In the genomic region with DNA sequence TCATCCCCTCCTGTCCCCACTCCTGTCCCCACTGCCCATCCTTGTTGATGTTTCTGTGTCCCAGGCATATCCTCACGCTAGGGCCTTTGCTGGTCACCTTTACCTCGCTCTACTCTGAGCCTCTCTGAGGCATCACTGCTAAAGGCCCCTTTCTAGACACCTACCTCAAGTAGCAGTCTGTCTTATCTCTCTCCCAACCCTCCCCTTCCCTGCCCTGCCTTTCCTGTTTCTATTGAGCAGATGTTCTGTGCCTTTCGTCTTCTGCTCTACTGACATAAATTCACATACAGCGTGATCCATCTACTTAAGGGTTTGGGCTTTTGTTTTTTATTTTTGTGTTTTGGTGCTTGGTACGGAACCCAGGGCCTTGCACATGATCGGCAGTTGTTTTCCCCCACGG, we compare ENCODE assay signal across 11 mouse cellular contexts. TPM values are rescaled to one million over a fixed set of nuclear protein-coding genes. Genes with fewer than 3 reads are reported as not detected.
DNase-seq lines count a peak whose midpoint lies in the region; ATAC-seq and TF ChIP-seq lines count a peak whose summit lies in the region.
"Had no signal": no experiment of that assay in that cellular context is flagged by ENCODE, and none has a peak within 500 bp of the region (broad histone marks: within the 10 kb centered on the region; RNA-seq: fewer than 3 reads in every experiment).

No protein-coding gene starts in this region.

- H3K9me3 ChIP-seq in kidney, postnatal 0 days (replicated peaks; ENCODE audit: low read length), result no peaks in the 10 kb centered on the region
- no peaks in the 10 kb centered on the region for H3K9me3 ChIP-seq in embryonic facial prominence, embryonic 11.5 days (replicated peaks; ENCODE audit: control insufficient read depth, low read length)
- H3K9me3 ChIP-seq in hindbrain, embryonic 10.5 days, result no peaks in the 10 kb centered on the region
- no peaks in the 10 kb centered on the region for H3K9me3 ChIP-seq in neural tube, embryonic 15.5 days (replicated peaks)
- H3K9me3 ChIP-seq: liver, embryonic 13.5 days had no signal

- no peak for TF ChIP-seq CTCF in kidney, postnatal 0 days (IDR thresholded peaks at IDR 0.05; ENCODE audit: low read depth)

- no peaks in the 10 kb centered on the region for H3K27me3 ChIP-seq in kidney, postnatal 0 days (ENCODE audit: insufficient read depth, low read length)
- H3K27me3 ChIP-seq in embryonic facial prominence, embryonic 11.5 days (ENCODE audit: control insufficient read depth, insufficient read depth, low read length), result no peaks in the 10 kb centered on the region
- H3K27me3 ChIP-seq in hindbrain, embryonic 10.5 days (ENCODE audit: insufficient read depth, poor library complexity, severe bottlenecking), result no peaks in the 10 kb centered on the region
- H3K27me3 ChIP-seq in neural tube, embryonic 15.5 days (replicated peaks), result no peaks in the 10 kb centered on the region
- H3K27me3 ChIP-seq: liver, embryonic 13.5 days had no signal

- no peak for DNase-seq in kidney, postnatal 0 days (ENCODE audit: low spot score)
- no peak for DNase-seq in kidney, adult 9 months
- no peak for DNase-seq in embryonic facial prominence, embryonic 11.5 days (ENCODE audit: low spot score)
- DNase-seq in hindbrain, embryonic 10.5 days (ENCODE audit: low spot score), result no peak
- no peak for DNase-seq in MN1 (ENCODE audit: low spot score)
- DNase-seq in layer of hippocampus, postnatal 25 days (ENCODE audit: extremely low spot score in 1 of 2, low spot score in 1 of 2), result no peak
- DNase-seq: adrenal gland, postnatal 14 days; cerebellum, postnatal 14 days; layer of hippocampus, adult 9-11 months; liver, embryonic 13.5 days had no signal

- no peak overlapping the region for H3K4me3 ChIP-seq in kidney, postnatal 0 days (replicated peaks; ENCODE audit: low read depth, low read length)
- H3K4me3 ChIP-seq in embryonic facial prominence, embryonic 11.5 days (ENCODE audit: low read depth, low read length), result no peak overlapping the region
- no peak overlapping the region for H3K4me3 ChIP-seq in hindbrain, embryonic 10.5 days
- no peak overlapping the region for H3K4me3 ChIP-seq in neural tube, embryonic 15.5 days (replicated peaks)
- H3K4me3 ChIP-seq: liver, embryonic 13.5 days had no signal

- H3K4me2 ChIP-seq in kidney, postnatal 0 days (ENCODE audit: low read length), result no peak overlapping the region
- no peak overlapping the region; the same call in 1 of the 2 replicates for H3K4me2 ChIP-seq in embryonic facial prominence, embryonic 11.5 days (ENCODE audit: low read depth, low read length)
- H3K4me2 ChIP-seq in neural tube, embryonic 15.5 days, result no peak overlapping the region
- H3K4me2 ChIP-seq: liver, embryonic 13.5 days had no signal

- no peak for ATAC-seq in kidney, postnatal 0 days (replicated peaks; ENCODE audit: low FRiP score, low read depth)
- ATAC-seq in embryonic facial prominence, embryonic 11.5 days (replicated peaks; ENCODE audit: insufficient number of reproducible peaks, low FRiP score, low TSS enrichment, low read depth), result no peak
- no peak for ATAC-seq in neural tube, embryonic 15.5 days (ENCODE audit: low FRiP score)

- H3K27ac ChIP-seq in kidney, postnatal 0 days, result no peak overlapping the region; the same call in 1 of the 2 replicates
- H3K27ac ChIP-seq in embryonic facial prominence, embryonic 11.5 days (replicated peaks; ENCODE audit: low read depth, low read length), result peak overlapping the region; percentile 41; the same call in 1 of the 2 replicates
- peak overlapping the region; percentile 90 for H3K27ac ChIP-seq in hindbrain, embryonic 10.5 days
- peak overlapping the region; percentile 28; the same call in 1 of the 2 replicates for H3K27ac ChIP-seq in neural tube, embryonic 15.5 days (replicated peaks)
- H3K27ac ChIP-seq: liver, embryonic 13.5 days had no signal

- 78% methylated on average over 7 of the region's 7 CpGs for WGBS in kidney, postnatal 0 days
- 74% methylated on average over 7 of the region's 7 CpGs for WGBS in embryonic facial prominence, embryonic 11.5 days
- 83% methylated on average over 7 of the region's 7 CpGs for WGBS in hindbrain, embryonic 10.5 days
- WGBS in neural tube, embryonic 15.5 days, result 70% methylated on average over 7 of the region's 7 CpGs

- peak overlapping the region; percentile 10; the same call in 1 of the 2 replicates for H3K9ac ChIP-seq in kidney, postnatal 0 days (ENCODE audit: low read depth, low read length)
- H3K9ac ChIP-seq in embryonic facial prominence, embryonic 11.5 days (replicated peaks; ENCODE audit: low read length), result no peak overlapping the region
- H3K9ac ChIP-seq in neural tube, embryonic 15.5 days (replicated peaks), result no peak overlapping the region
- H3K9ac ChIP-seq: liver, embryonic 13.5 days had no signal

- no peaks in the 10 kb centered on the region for H3K4me1 ChIP-seq in kidney, postnatal 0 days (replicated peaks; ENCODE audit: insufficient read depth, low read length)
- no peaks in the 10 kb centered on the region for H3K4me1 ChIP-seq in embryonic facial prominence, embryonic 11.5 days (ENCODE audit: control insufficient read depth, insufficient read depth, low read length)
- H3K4me1 ChIP-seq in hindbrain, embryonic 10.5 days (replicated peaks), result peaks cover 71% of the 10 kb centered on the region
- peaks cover 34% of the 10 kb centered on the region for H3K4me1 ChIP-seq in neural tube, embryonic 15.5 days

- H3K36me3 ChIP-seq in kidney, postnatal 0 days (ENCODE audit: insufficient read depth, low read length), result peaks cover 11% of the 10 kb centered on the region; the same call in 1 of the 2 replicates
- H3K36me3 ChIP-seq in embryonic facial prominence, embryonic 11.5 days (replicated peaks; ENCODE audit: control insufficient read depth, insufficient read depth, low read depth, low read length), result no peaks in the 10 kb centered on the region
- H3K36me3 ChIP-seq in hindbrain, embryonic 10.5 days, result peaks cover 18% of the 10 kb centered on the region
- H3K36me3 ChIP-seq in neural tube, embryonic 15.5 days, result no peaks in the 10 kb centered on the region
- H3K36me3 ChIP-seq: liver, embryonic 13.5 days had no signal

RNA-seq across cellular contexts. Expression of gene Dpm2, which starts 14.6 kb away (rescaled TPM):
- 105 and 110 TPM in 2 replicates for polyA plus RNA-seq in kidney, postnatal 0 days (2015; fragmentation: Nextera tagmentation; extraction: Ambion mirVana)
- polyA plus RNA-seq in embryonic facial prominence, embryonic 11.5 days (2014; fragmentation: Nextera tagmentation; extraction: Ambion mirVana), result 97.1 and 100 TPM in 2 replicates
- 116 and 131 TPM in 2 replicates for polyA plus RNA-seq in hindbrain, embryonic 10.5 days (2016; fragmentation: Nextera tagmentation; extraction: Ambion mirVana)
- polyA plus RNA-seq in neural tube, embryonic 15.5 days (2015; fragmentation: Nextera tagmentation; extraction: Ambion mirVana), result 141 and 147 TPM in 2 replicates
- total RNA-seq in layer of hippocampus, postnatal 25 days (2021), result 10 to 100 TPM; 74.0 to 80.4 TPM

RNA-seq across cellular contexts. Expression of gene Pip5kl1, which starts 18.6 kb away (rescaled TPM):
- polyA plus RNA-seq in kidney, postnatal 0 days (2015; fragmentation: Nextera tagmentation; extraction: Ambion mirVana), result 0.42 and 0.61 TPM in 2 replicates
- polyA plus RNA-seq in embryonic facial prominence, embryonic 11.5 days (2014; fragmentation: Nextera tagmentation; extraction: Ambion mirVana), result 2.3 and 3.3 TPM in 2 replicates
- 1.6 and 2.5 TPM in 2 replicates for polyA plus RNA-seq in hindbrain, embryonic 10.5 days (2016; fragmentation: Nextera tagmentation; extraction: Ambion mirVana)
- polyA plus RNA-seq in neural tube, embryonic 15.5 days (2015; fragmentation: Nextera tagmentation; extraction: Ambion mirVana), result 16.3 and 17.8 TPM in 2 replicates
- total RNA-seq in layer of hippocampus, postnatal 25 days (2021), result 1 to 10 TPM; 4.0 to 4.1 TPM
- total RNA-seq: adrenal gland, postnatal 14 days had no signal
- polyA plus RNA-seq: liver, embryonic 13.5 days had no signal

RNA-seq across cellular contexts. Expression of gene 9430097D07Rik, which starts 19.5 kb away (rescaled TPM):
- 0.08 TPM in 1 of 2 replicates, not detected in the other for polyA plus RNA-seq in kidney, postnatal 0 days (2015; fragmentation: Nextera tagmentation; extraction: Ambion mirVana)
- polyA plus RNA-seq in embryonic facial prominence, embryonic 11.5 days (2014; fragmentation: Nextera tagmentation; extraction: Ambion mirVana), result 0.32 and 0.36 TPM in 2 replicates
- 0.11 and 0.39 TPM in 2 replicates for polyA plus RNA-seq in hindbrain, embryonic 10.5 days (2016; fragmentation: Nextera tagmentation; extraction: Ambion mirVana)
- polyA plus RNA-seq in neural tube, embryonic 15.5 days (2015; fragmentation: Nextera tagmentation; extraction: Ambion mirVana), result 0.59 and 0.99 TPM in 2 replicates
- total RNA-seq in layer of hippocampus, postnatal 25 days (2021), result under 1 TPM in 1 of 2 experiments, not detected in 1; 0.33 TPM
- total RNA-seq: adrenal gland, postnatal 14 days had no signal
- polyA plus RNA-seq: liver, embryonic 13.5 days had no signal

RNA-seq across cellular contexts. Expression of gene Fam102a, which starts 20.9 kb away (rescaled TPM):
- 13.9 and 16.9 TPM in 2 replicates for polyA plus RNA-seq in kidney, postnatal 0 days (2015; fragmentation: Nextera tagmentation; extraction: Ambion mirVana)
- polyA plus RNA-seq in embryonic facial prominence, embryonic 11.5 days (2014; fragmentation: Nextera tagmentation; extraction: Ambion mirVana), result 10.2 and 11.7 TPM in 2 replicates
- polyA plus RNA-seq in hindbrain, embryonic 10.5 days (2016; fragmentation: Nextera tagmentation; extraction: Ambion mirVana), result 10.9 and 11.0 TPM in 2 replicates
- polyA plus RNA-seq in neural tube, embryonic 15.5 days (2015; fragmentation: Nextera tagmentation; extraction: Ambion mirVana), result 6.7 and 7.0 TPM in 2 replicates
- total RNA-seq in layer of hippocampus, postnatal 25 days (2021), result 10 to 100 TPM; 70.2 to 75.2 TPM

RNA-seq across cellular contexts. Expression of gene St6galnac4, which starts 30.9 kb away (rescaled TPM):
- 15.8 and 18.1 TPM in 2 replicates for polyA plus RNA-seq in kidney, postnatal 0 days (2015; fragmentation: Nextera tagmentation; extraction: Ambion mirVana)
- polyA plus RNA-seq in embryonic facial prominence, embryonic 11.5 days (2014; fragmentation: Nextera tagmentation; extraction: Ambion mirVana), result 20.3 and 22.8 TPM in 2 replicates
- 19.8 and 21.0 TPM in 2 replicates for polyA plus RNA-seq in hindbrain, embryonic 10.5 days (2016; fragmentation: Nextera tagmentation; extraction: Ambion mirVana)
- polyA plus RNA-seq in neural tube, embryonic 15.5 days (2015; fragmentation: Nextera tagmentation; extraction: Ambion mirVana), result 43.9 and 44.6 TPM in 2 replicates
- total RNA-seq in layer of hippocampus, postnatal 25 days (2021), result 10 to 100 TPM; 41.4 to 48.8 TPM
